Mouse (Mus musculus) liver, embryonic 13.5 days (tissue): ENCODE data around the gene Ube3b. TPM values are rescaled to one million over a fixed set of nuclear protein-coding genes. Genes with fewer than 3 reads are reported as not detected.
A peak's percentile ranks its signal among the peaks of the same experiment; 100 is the strongest.

ENCODE experiments used
- ATAC-seq: fragments of 200-750 bp; cut with Nextera tagmentation; 2 replicates; pipeline ENCODE4 v1.8.0; 2017; ENCODE audit warnings: low read depth, mild to moderate bottlenecking, moderate number of reproducible peaks, moderate library complexity
- DNase-seq: peaks from one replicate; pipeline ENCODE4 v3.0.0; 2022
- H3K27ac ChIP-seq: fragments of 300-500 bp; sonication (generic); 2 replicates; pipeline ENCODE4 v1.5.1; 2015; ENCODE audit warnings: moderate library complexity, mild to moderate bottlenecking, inconsistent platforms
- H3K27me3 ChIP-seq: fragments of 300-500 bp; sonication (generic); 2 replicates; pipeline ENCODE4 v1.6.1; 2015; ENCODE audit warnings: mild to moderate bottlenecking, inconsistent platforms
- H3K36me3 ChIP-seq: fragments of 300-500 bp; sonication (generic); 2 replicates; pipeline ENCODE4 v1.6.1; 2015; ENCODE audit warnings: mild to moderate bottlenecking, inconsistent platforms
- H3K4me1 ChIP-seq: fragments of 300-500 bp; sonication (generic); replicated peaks from 2 replicates; pipeline ENCODE4 v1.6.1; 2015; ENCODE audit warnings: inconsistent platforms
- H3K4me2 ChIP-seq: fragments of 300-500 bp; sonication (generic); 2 replicates; pipeline ENCODE4 v1.6.1; 2015; ENCODE audit warnings: inconsistent platforms, mild to moderate bottlenecking, moderate library complexity
- H3K4me3 ChIP-seq: fragments of 300-500 bp; sonication (generic); replicated peaks from 2 replicates; pipeline ENCODE4 v1.5.1; 2015; ENCODE audit warnings: mild to moderate bottlenecking, inconsistent platforms
- H3K9ac ChIP-seq: fragments of 300-500 bp; sonication (generic); 2 replicates; pipeline ENCODE4 v1.6.1; 2015; ENCODE audit warnings: mild to moderate bottlenecking, inconsistent platforms
- H3K9me3 ChIP-seq: fragments of 300-500 bp; sonication (generic); replicated peaks from 2 replicates; pipeline ENCODE4 v1.6.1; 2016; ENCODE audit warnings: inconsistent platforms
- WGBS: fragments of 180-500 bp; shearing (Covaris S2); methylation state at CpG from one replicate; pipeline ENCODE4 v1.1.7; 2015; ENCODE audit not compliant: insufficient replicate concordance; 5-methylcytosine and 5-hydroxymethylcytosine counted together
- polyA plus RNA-seq: library from polyadenylated mRNA; unstranded; fragments of >200 nt; fragmentation: Nextera tagmentation; extraction: Ambion mirVana; gene quantifications from 2 replicates; pipeline ENCODE4 v1.2.1, GENCODE M21; 2015

Ube3b gene
- polyA plus RNA-seq, 1 experiment from 2014 or later: 14.5 TPM

- no peaks in the 10 kb centered on the region for H3K9me3 ChIP-seq
- H3K4me1 ChIP-seq: no peaks in the 10 kb centered on the region
- H3K27me3 ChIP-seq: no peaks in the 10 kb centered on the region
- no peak overlapping the region for H3K27ac ChIP-seq
- no peak overlapping the region for H3K9ac ChIP-seq
- H3K4me3 ChIP-seq: no peak overlapping the region
- no peaks in the 10 kb centered on the region for H3K36me3 ChIP-seq
- 68% methylated on average over 18 of the region's 18 CpGs for WGBS
- no peak for DNase-seq
- H3K4me2 ChIP-seq: no peak overlapping the region
- ATAC-seq: no peak
Measured at GRCm38 (mm10) chr5:114428621-114429020, 48.2 kb downstream of the Ube3b start.

GRCm38 (mm10) chr5:114429781-114430180, 49.4 kb downstream of the Ube3b start:
- Histone ChIP-seq H3K4me2 (no peak overlapping the region), H3K27me3 (no peaks in the 10 kb centered on the region), H3K4me1 (no peaks in the 10 kb centered on the region), H3K36me3 (peaks cover 7% of the 10 kb centered on the region; the same call in 1 of the 2 replicates), H3K27ac (no peak overlapping the region), H3K4me3 (no peak overlapping the region), H3K9me3 (no peaks in the 10 kb centered on the region), H3K9ac (no peak overlapping the region)
- ATAC-seq (no peak), DNase-seq (no peak)
- WGBS: 62% methylated on average over 7 of the region's 7 CpGs

- Histone ChIP-seq H3K36me3 (peaks cover 27% of the 10 kb centered on the region), H3K4me3 (no peak overlapping the region), H3K27me3 (no peaks in the 10 kb centered on the region), H3K27ac (no peak overlapping the region), H3K9ac (no peak overlapping the region), H3K4me2 (no peak overlapping the region), H3K9me3 (no peaks in the 10 kb centered on the region), H3K4me1 (no peaks in the 10 kb centered on the region)
- ATAC-seq (no peak), DNase-seq (no peak)
- 73% methylated on average over 8 of the region's 8 CpGs for WGBS
Measured at GRCm38 (mm10) chr5:114434359-114434758, 54.0 kb downstream of the Ube3b start.

GRCm38 (mm10) chr5:114435588-114435987, 55.2 kb downstream of the Ube3b start:
- H3K27me3 ChIP-seq: no peaks in the 10 kb centered on the region
- no peaks in the 10 kb centered on the region for H3K9me3 ChIP-seq
- ATAC-seq: no peak
- no peak for DNase-seq
- H3K4me1 ChIP-seq: no peaks in the 10 kb centered on the region; the same call in 1 of the 2 replicates
- H3K4me2 ChIP-seq: no peak overlapping the region
- no peak overlapping the region for H3K4me3 ChIP-seq
- WGBS: 84% methylated on average over 14 of the region's 14 CpGs
- no peak overlapping the region; the same call in 1 of the 2 replicates for H3K9ac ChIP-seq
- peaks cover 27% of the 10 kb centered on the region for H3K36me3 ChIP-seq
- no peak overlapping the region for H3K27ac ChIP-seq

GRCm38 (mm10) chr5:114443566-114444367, 63.4 kb downstream of the Ube3b start, which contains the start of the genes Mmab and Mvk:
TSS of gene Mmab (minus strand) at chr5:114444060.
TSS of gene Mvk (plus strand) at chr5:114444269.
- 2% methylated on average over 43 of the region's 43 CpGs for WGBS
- Histone ChIP-seq H3K4me3 (peak within 1 kb of the TSS; percentile 70), H3K36me3 (peaks cover 10% of the 10 kb centered on the region), H3K27me3 (no peaks in the 10 kb centered on the region), H3K4me1 (peaks cover 26% of the 10 kb centered on the region), H3K4me2 (peak within 1 kb of the TSS; percentile 87), H3K9ac (peak within 1 kb of the TSS; percentile 76), H3K27ac (peak within 1 kb of the TSS; percentile 58), H3K9me3 (no peaks in the 10 kb centered on the region)
- peak; percentile 96 for DNase-seq
- ATAC-seq: peak; percentile 95

- DNase-seq (no peak), ATAC-seq (no peak)
- Histone ChIP-seq H3K4me2 (peak overlapping the region; percentile 87), H3K27me3 (no peaks in the 10 kb centered on the region), H3K36me3 (peaks cover 10% of the 10 kb centered on the region), H3K4me1 (peaks cover 26% of the 10 kb centered on the region), H3K9ac (peak overlapping the region; percentile 76), H3K27ac (no peak overlapping the region), H3K9me3 (no peaks in the 10 kb centered on the region), H3K4me3 (peak overlapping the region; percentile 70)
- WGBS: under 1% methylated on average over 21 of the region's 21 CpGs
Measured at GRCm38 (mm10) chr5:114444368-114444692, 63.9 kb downstream of the Ube3b start.

- Histone ChIP-seq H3K36me3 (peaks cover 27% of the 10 kb centered on the region), H3K9ac (no peak overlapping the region), H3K4me1 (peaks cover 14% of the 10 kb centered on the region), H3K27ac (no peak overlapping the region), H3K9me3 (no peaks in the 10 kb centered on the region), H3K4me2 (no peak overlapping the region), H3K4me3 (no peak overlapping the region), H3K27me3 (no peaks in the 10 kb centered on the region)
- 73% methylated on average over 4 of the region's 4 CpGs for WGBS
- ATAC-seq (no peak), DNase-seq (no peak)
Measured at GRCm38 (mm10) chr5:114449011-114449410, 68.6 kb downstream of the Ube3b start.

GRCm38 (mm10) chr5:114456287-114456686, 75.9 kb downstream of the Ube3b start:
- Histone ChIP-seq H3K36me3 (peaks cover 7% of the 10 kb centered on the region; the same call in 1 of the 2 replicates), H3K4me3 (no peak overlapping the region), H3K27me3 (0 out of 2 replicates have a peak, but pooled peaks cover 4% of the 10 kb centered on the region), H3K4me2 (no peak overlapping the region), H3K4me1 (0 out of 2 replicates have a peak, but pooled peaks cover 3% of the 10 kb centered on the region), H3K9ac (no peak overlapping the region), H3K27ac (no peak overlapping the region), H3K9me3 (no peaks in the 10 kb centered on the region)
- DNase-seq: no peak
- no peak for ATAC-seq
- WGBS: 78% methylated on average over 9 of the region's 9 CpGs

- DNase-seq (no peak), ATAC-seq (no peak)
- H3K27me3 ChIP-seq: 0 out of 2 replicates have a peak, but pooled peaks cover 4% of the 10 kb centered on the region
- no peak overlapping the region for H3K4me2 ChIP-seq
- no peak overlapping the region for H3K4me3 ChIP-seq
- peaks cover 3% of the 10 kb centered on the region; the same call in 1 of the 2 replicates for H3K4me1 ChIP-seq
- H3K9me3 ChIP-seq: no peaks in the 10 kb centered on the region
- H3K36me3 ChIP-seq: peaks cover 6% of the 10 kb centered on the region; the same call in 1 of the 2 replicates
- H3K9ac ChIP-seq: no peak overlapping the region
- H3K27ac ChIP-seq: no peak overlapping the region
- WGBS: 73% methylated on average over 16 of the region's 16 CpGs
Measured at GRCm38 (mm10) chr5:114456995-114457605, 76.7 kb downstream of the Ube3b start.

GRCm38 (mm10) chr5:114461238-114461637, 80.8 kb downstream of the Ube3b start:
- Histone ChIP-seq H3K4me1 (peaks cover 5% of the 10 kb centered on the region), H3K27me3 (0 out of 2 replicates have a peak, but pooled peaks cover 4% of the 10 kb centered on the region), H3K4me3 (no peak overlapping the region), H3K4me2 (no peak overlapping the region), H3K9ac (no peak overlapping the region), H3K36me3 (no peaks in the 10 kb centered on the region), H3K27ac (no peak overlapping the region), H3K9me3 (no peaks in the 10 kb centered on the region)
- ATAC-seq (no peak), DNase-seq (peak; percentile 50)
- 3% methylated on average over 7 of the region's 7 CpGs for WGBS
